ENCODE assay signal across 18 mouse cellular contexts in the genomic region with DNA sequence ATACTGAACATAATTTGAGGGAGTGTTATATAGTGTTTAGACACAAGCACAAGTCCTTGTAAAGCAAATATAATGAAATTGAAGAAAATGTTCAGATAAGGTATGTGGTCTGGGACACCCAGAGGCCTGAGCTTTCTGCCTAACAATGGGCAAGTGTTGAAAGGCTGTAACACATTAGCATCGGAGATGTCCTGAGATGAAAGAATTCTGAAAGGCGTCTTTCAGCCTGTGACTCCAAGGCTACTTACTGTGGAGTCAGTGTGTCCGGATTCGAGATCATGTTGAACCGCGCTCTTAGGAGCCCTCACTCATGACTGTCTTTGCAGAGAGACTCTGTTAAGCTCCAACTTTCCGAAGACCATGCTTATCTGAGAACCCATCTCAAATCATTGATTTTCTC.
A peak's percentile ranks its signal among the peaks of the same experiment; 100 is the strongest.
DNase-seq lines count a peak whose midpoint lies in the region; ATAC-seq and TF ChIP-seq lines count a peak whose summit lies in the region.
"Had no signal": no experiment of that assay in that cellular context is flagged by ENCODE, and none has a peak within 500 bp of the region (broad histone marks: within the 10 kb centered on the region; RNA-seq: fewer than 3 reads in every experiment).

No protein-coding gene starts in this region.

- no peak overlapping the region for H3K4me3 ChIP-seq in heart, embryonic 15.5 days
- no peak overlapping the region for H3K4me3 ChIP-seq in lung, embryonic 14.5 days (ENCODE audit: low read depth, low read length)
- no peak overlapping the region for H3K4me3 ChIP-seq in heart, embryonic 16.5 days (ENCODE audit: low read length)
- H3K4me3 ChIP-seq: forebrain, embryonic 10.5 days; gastrocnemius, adult 2 months; hindbrain, embryonic 15.5 days had no signal

- H3K9ac ChIP-seq in heart, embryonic 15.5 days, result no peak overlapping the region
- H3K9ac ChIP-seq in lung, embryonic 14.5 days, result no peak overlapping the region
- H3K9ac ChIP-seq in heart, embryonic 16.5 days (ENCODE audit: low read length), result peak overlapping the region; percentile 56
- H3K9ac ChIP-seq: hindbrain, embryonic 15.5 days had no signal

- H3K4me1 ChIP-seq in heart, embryonic 15.5 days (replicated peaks), result peaks cover 50% of the 10 kb centered on the region
- H3K4me1 ChIP-seq in lung, embryonic 14.5 days (ENCODE audit: insufficient read depth), result no peaks in the 10 kb centered on the region
- peaks cover 49% of the 10 kb centered on the region for H3K4me1 ChIP-seq in heart, embryonic 16.5 days (ENCODE audit: control insufficient read depth, insufficient read depth, low read length)

- no peaks in the 10 kb centered on the region for H3K27me3 ChIP-seq in heart, embryonic 15.5 days
- H3K27me3 ChIP-seq in lung, embryonic 14.5 days (ENCODE audit: insufficient read depth, low read length), result no peaks in the 10 kb centered on the region
- H3K27me3 ChIP-seq in heart, embryonic 16.5 days (ENCODE audit: control insufficient read depth, insufficient read depth, low read length), result no peaks in the 10 kb centered on the region
- H3K27me3 ChIP-seq: hindbrain, embryonic 15.5 days had no signal

- no peaks in the 10 kb centered on the region for H3K9me3 ChIP-seq in heart, embryonic 15.5 days (replicated peaks)
- H3K9me3 ChIP-seq in lung, embryonic 14.5 days (ENCODE audit: low read depth, low read length), result no peaks in the 10 kb centered on the region
- H3K9me3 ChIP-seq in heart, embryonic 16.5 days (replicated peaks; ENCODE audit: control insufficient read depth, low read length), result no peaks in the 10 kb centered on the region
- H3K9me3 ChIP-seq: forebrain, embryonic 10.5 days; hindbrain, embryonic 15.5 days had no signal

- WGBS in heart, embryonic 15.5 days, result 30% methylated on average over 7 of the region's 7 CpGs
- 55% methylated on average over 7 of the region's 7 CpGs for WGBS in lung, embryonic 14.5 days
- WGBS in heart, embryonic 16.5 days, result 39% methylated on average over 7 of the region's 7 CpGs

- H3K4me2 ChIP-seq in heart, embryonic 15.5 days, result peak overlapping the region; percentile 32; the same call in 1 of the 2 replicates
- no peak overlapping the region for H3K4me2 ChIP-seq in lung, embryonic 14.5 days
- H3K4me2 ChIP-seq in heart, embryonic 16.5 days (ENCODE audit: low read depth, low read length), result peak overlapping the region; percentile 42
- H3K4me2 ChIP-seq: hindbrain, embryonic 15.5 days; liver, embryonic 11.5 days; midbrain, embryonic 11.5 days had no signal

- no peak for TF ChIP-seq CTCF in lung, embryonic 14.5 days (IDR thresholded peaks at IDR 0.05; ENCODE audit: low read depth)

- peak; percentile 2; the same call in 1 of the 2 replicates for ATAC-seq in heart, embryonic 15.5 days (replicated peaks; ENCODE audit: insufficient number of reproducible peaks, insufficient read depth, low FRiP score, low read depth)
- no peak for ATAC-seq in lung, embryonic 14.5 days (ENCODE audit: insufficient read depth)
- no peak for ATAC-seq in heart, embryonic 16.5 days (replicated peaks; ENCODE audit: extremely low read depth, insufficient read depth, low FRiP score)
- ATAC-seq: intestine, embryonic 16.5 days had no signal

- DNase-seq in embryo, embryonic 9.5 days (ENCODE audit: extremely low spot score), result peak; percentile 6
- DNase-seq in embryo, embryonic 10.5 days (ENCODE audit: low spot score), result no peak
- DNase-seq in heart, adult 9 months (ENCODE audit: low spot score in 2 of 2), result no peak
- peak; percentile 5 for DNase-seq in lung, embryonic 14.5 days
- no peak for DNase-seq in lung, postnatal 25 days (ENCODE audit: low spot score)
- DNase-seq in right cerebral cortex, postnatal 4 days, result no peak
- DNase-seq: cerebellum, adult 9-10 months; gastrocnemius, adult 2 months; lung, adult 18-20 months; retina, postnatal 1 day had no signal

- peak overlapping the region; percentile 97 for H3K27ac ChIP-seq in heart, embryonic 15.5 days
- H3K27ac ChIP-seq in lung, embryonic 14.5 days (ENCODE audit: low read depth), result peak overlapping the region; percentile 31; the same call in 1 of the 2 replicates
- peak overlapping the region; percentile 97 for H3K27ac ChIP-seq in heart, embryonic 16.5 days (ENCODE audit: low read length)
- H3K27ac ChIP-seq: forebrain, embryonic 10.5 days; hindbrain, embryonic 15.5 days; macrophage had no signal

- no peaks in the 10 kb centered on the region for H3K36me3 ChIP-seq in heart, embryonic 15.5 days
- H3K36me3 ChIP-seq in lung, embryonic 14.5 days (ENCODE audit: insufficient read depth), result no peaks in the 10 kb centered on the region
- H3K36me3 ChIP-seq in heart, embryonic 16.5 days (ENCODE audit: control insufficient read depth, insufficient read depth), result no peaks in the 10 kb centered on the region
- H3K36me3 ChIP-seq: forebrain, embryonic 10.5 days; hindbrain, embryonic 15.5 days had no signal

Comparison
In these comparisons a context has a peak if more than half of its experiments do, and no peak if none do; other contexts are left out.
1. DNase-seq: peak in embryo, embryonic 9.5 days (single experiment) and lung, embryonic 14.5 days (single experiment); none in embryo, embryonic 10.5 days (single experiment), heart, adult 9 months (0 of 2), lung, postnatal 25 days (single experiment) and right cerebral cortex, postnatal 4 days (single experiment).
2. H3K27ac ChIP-seq: peak in every context shown above with its lines; median percentile 97 in heart, embryonic 15.5 days; 97 in heart, embryonic 16.5 days; 31 in lung, embryonic 14.5 days.